Mouse (Mus musculus) myocyte (in vitro differentiated cells): ENCODE results near the gene Atxn2l.

Experiments
- CEBPB ChIP-seq: IDR thresholded peaks from 2 replicates; pipeline ENCODE4 v1.6.1; 2011; ENCODE audit warnings: mild to moderate bottlenecking, moderate library complexity; ENCODE audit not compliant: poor library complexity, insufficient read depth, severe bottlenecking
- E2F4 ChIP-seq: IDR thresholded peaks from one replicate; pipeline ENCODE4 v1.6.1; 2011; ENCODE audit warnings: mild to moderate bottlenecking, control low read depth, moderate library complexity; ENCODE audit not compliant: insufficient read depth
- MAX ChIP-seq: IDR thresholded peaks from one replicate; pipeline ENCODE4 v1.6.1; 2011; ENCODE audit warnings: low read depth, mild to moderate bottlenecking, control low read depth
- MYOD1 ChIP-seq, 3 experiments: IDR thresholded peaks; one replicate each; pipeline ENCODE4 v1.6.1; 2011; ENCODE audit warnings: control low read depth in 2 of 3, low read depth in 2 of 3, mild to moderate bottlenecking in 2 of 3, moderate library complexity in 1 of 3; ENCODE audit not compliant: insufficient read length in 2 of 3, control insufficient read depth in 1 of 3
- MYOG ChIP-seq, 3 experiments: IDR thresholded peaks; one replicate each; pipeline ENCODE4 v1.6.1; 2011; ENCODE audit warnings: control low read depth in 2 of 3, low read depth in 2 of 3, mild to moderate bottlenecking in 2 of 3; ENCODE audit not compliant: insufficient read length in 2 of 3, control insufficient read depth in 1 of 3, insufficient read depth in 1 of 3
- POLR2A ChIP-seq: IDR thresholded peaks from one replicate; pipeline ENCODE4 v1.6.1; 2011; ENCODE audit warnings: low read depth, mild to moderate bottlenecking, control low read depth, moderate library complexity; ENCODE audit not compliant: insufficient read length
- POLR2AphosphoS2 ChIP-seq: IDR thresholded peaks from one replicate; pipeline ENCODE4 v1.6.1; 2011; ENCODE audit warnings: low read depth, control low read depth; ENCODE audit not compliant: insufficient read length
- REST ChIP-seq: IDR thresholded peaks from one replicate; pipeline ENCODE4 v1.6.1; 2011; ENCODE audit warnings: mild to moderate bottlenecking, control low read depth, moderate library complexity; ENCODE audit not compliant: insufficient read depth, insufficient read length
- SRF ChIP-seq: IDR thresholded peaks from one replicate; pipeline ENCODE4 v1.6.1; 2011; ENCODE audit warnings: low read depth; ENCODE audit not compliant: control insufficient read depth, insufficient read length
- TCF12 ChIP-seq: IDR thresholded peaks from one replicate; pipeline ENCODE4 v1.6.1; 2011; ENCODE audit warnings: mild to moderate bottlenecking, control low read depth; ENCODE audit not compliant: poor library complexity, insufficient read depth, severe bottlenecking
- TCF3 ChIP-seq: IDR thresholded peaks from one replicate; pipeline ENCODE4 v1.6.1; 2011; ENCODE audit warnings: low read depth, control low read depth; ENCODE audit not compliant: insufficient read length
- USF1 ChIP-seq: IDR thresholded peaks from one replicate; pipeline ENCODE4 v1.6.1; 2011; ENCODE audit warnings: low read depth, mild to moderate bottlenecking, control low read depth, moderate library complexity

GRCm38 (mm10) chr7:126502751-126503150 lies 486 bp downstream of the Atxn2l start:
- TF ChIP-seq POLR2A (no peak), CEBPB (no peak), E2F4 (no peak), MAX (no peak), POLR2AphosphoS2 (no peak), USF1 (no peak), SRF (no peak), MYOD1 (IDR thresholded peaks at IDR 0.05; ENCODE audit: control insufficient read depth in 1 of 3, insufficient read length in 2 of 3, low read depth in 2 of 3) (no peak), TCF3 (no peak), REST (no peak), MYOG (IDR thresholded peaks at IDR 0.05; ENCODE audit: control insufficient read depth in 1 of 3, insufficient read depth in 1 of 3, insufficient read length in 2 of 3, low read depth in 2 of 3) (no peak), TCF12 (no peak)
